Mouse (Mus musculus) myocyte (in vitro differentiated cells): ENCODE results near the gene Jag1.

Experiments used
- CEBPB ChIP-seq: IDR thresholded peaks from 2 replicates; pipeline ENCODE4 v1.6.1; 2011; ENCODE audit warnings: mild to moderate bottlenecking, moderate library complexity; ENCODE audit not compliant: poor library complexity, insufficient read depth, severe bottlenecking
- MAX ChIP-seq: IDR thresholded peaks from one replicate; pipeline ENCODE4 v1.6.1; 2011; ENCODE audit warnings: low read depth, mild to moderate bottlenecking, control low read depth
- MYOG ChIP-seq, 3 experiments: IDR thresholded peaks; one replicate each; pipeline ENCODE4 v1.6.1; 2011; ENCODE audit warnings: control low read depth in 2 of 3, low read depth in 2 of 3, mild to moderate bottlenecking in 2 of 3; ENCODE audit not compliant: insufficient read length in 2 of 3, control insufficient read depth in 1 of 3, insufficient read depth in 1 of 3
- POLR2A ChIP-seq: IDR thresholded peaks from one replicate; pipeline ENCODE4 v1.6.1; 2011; ENCODE audit warnings: low read depth, mild to moderate bottlenecking, control low read depth, moderate library complexity; ENCODE audit not compliant: insufficient read length
- POLR2AphosphoS2 ChIP-seq: IDR thresholded peaks from one replicate; pipeline ENCODE4 v1.6.1; 2011; ENCODE audit warnings: low read depth, control low read depth; ENCODE audit not compliant: insufficient read length
- TCF12 ChIP-seq: IDR thresholded peaks from one replicate; pipeline ENCODE4 v1.6.1; 2011; ENCODE audit warnings: mild to moderate bottlenecking, control low read depth; ENCODE audit not compliant: poor library complexity, insufficient read depth, severe bottlenecking
- USF1 ChIP-seq: IDR thresholded peaks from one replicate; pipeline ENCODE4 v1.6.1; 2011; ENCODE audit warnings: low read depth, mild to moderate bottlenecking, control low read depth, moderate library complexity

GRCm38 (mm10) chr2:137107203-137107602 lies 9.2 kb downstream of the Jag1 start:
- no peak for TF ChIP-seq POLR2A
- TF ChIP-seq POLR2AphosphoS2 = no peak
- TF ChIP-seq TCF12 = no peak
- TF ChIP-seq CEBPB = no peak
- no peak for TF ChIP-seq MAX
- no peak for TF ChIP-seq USF1
- TF ChIP-seq MYOG (IDR thresholded peaks at IDR 0.05; ENCODE audit: control insufficient read depth in 1 of 3, insufficient read depth in 1 of 3, insufficient read length in 2 of 3, low read depth in 2 of 3) = no peak
